Mouse (Mus musculus): Measurements from ENCODE around the gene Btc.

The Btc gene

GRCm38 (mm10) chr5:91320348-91320747 lies 82.4 kb downstream of the Btc start:
- DNase-seq (ENCODE audit: low spot score), result no peak

- no peak for DNase-seq (ENCODE audit: low spot score)
These were observed 88.8 kb downstream of the Btc start for GRCm38 (mm10) chr5:91313971-91314370.

- DNase-seq (ENCODE audit: low spot score), result no peak
These were observed 91.0 kb downstream of the Btc start for GRCm38 (mm10) chr5:91311767-91312166.

- DNase-seq (ENCODE audit: low spot score), result no peak
These were observed 94.2 kb downstream of the Btc start for GRCm38 (mm10) chr5:91308576-91308975.

- no peak for DNase-seq (ENCODE audit: low spot score)
These were observed 94.9 kb downstream of the Btc start for GRCm38 (mm10) chr5:91307907-91308306.

Data from testis, postnatal 14 days (tissue).